ENCODE assay signal across 9 mouse cellular contexts in genomic region chr12:8923125-8923410, GRCm38 (mm10). TPM values are rescaled to one million over a fixed set of nuclear protein-coding genes. Genes with fewer than 3 reads are reported as not detected.
A peak's percentile ranks its signal among the peaks of the same experiment; 100 is the strongest.
DNase-seq lines count a peak whose midpoint lies in the region; ATAC-seq lines count a peak whose summit lies in the region.
"Had no signal": no experiment of that assay in that cellular context is flagged by ENCODE, and none has a peak within 500 bp of the region (broad histone marks: within the 10 kb centered on the region; RNA-seq: fewer than 3 reads in every experiment).

No protein-coding gene starts in this region.

- H3K4me2 ChIP-seq in limb, embryonic 13.5 days (replicated peaks) = peak overlapping the region; percentile 89

- H3K9ac ChIP-seq in limb, embryonic 13.5 days = peak overlapping the region; percentile 93

- no peaks in the 10 kb centered on the region for H3K9me3 ChIP-seq in megakaryocyte, embryonic 14.5 days
- no peaks in the 10 kb centered on the region for H3K9me3 ChIP-seq in limb, embryonic 13.5 days

- ATAC-seq in megakaryocyte, adult 5-6 weeks (ENCODE audit: poor library complexity, severe bottlenecking) = no peak
- no peak for ATAC-seq in limb, embryonic 13.5 days (ENCODE audit: low FRiP score, low read depth)

- H3K27ac ChIP-seq in limb, embryonic 13.5 days = peak overlapping the region; percentile 98

- peak overlapping the region; percentile 97 for H3K4me3 ChIP-seq in megakaryocyte, embryonic 14.5 days (replicated peaks)
- H3K4me3 ChIP-seq in limb, embryonic 13.5 days = peak overlapping the region; percentile 80

- 22% methylated on average over 5 of the region's 5 CpGs for WGBS in limb, embryonic 13.5 days

- H3K27me3 ChIP-seq in megakaryocyte, embryonic 14.5 days (replicated peaks) = no peaks in the 10 kb centered on the region
- H3K27me3 ChIP-seq in limb, embryonic 13.5 days = no peaks in the 10 kb centered on the region

- DNase-seq in cerebellum, adult 9-10 months = peak; percentile 66
- peak; percentile 55 for DNase-seq in heart, adult 8-10 months (ENCODE audit: low spot score)
- peak; percentile 23 for DNase-seq in neural tube, embryonic 10.5 days (ENCODE audit: extremely low spot score, low spot score)
- no peak for DNase-seq in thymus, postnatal 10 days (ENCODE audit: low spot score in 2 of 2)
- DNase-seq in adrenal gland, adult 8-10 months = no peak

- peaks cover 33% of the 10 kb centered on the region for H3K36me3 ChIP-seq in megakaryocyte, embryonic 14.5 days (replicated peaks; ENCODE audit: low read length)
- H3K36me3 ChIP-seq in limb, embryonic 13.5 days = peaks cover 23% of the 10 kb centered on the region

- peaks cover 66% of the 10 kb centered on the region for H3K4me1 ChIP-seq in megakaryocyte, embryonic 14.5 days
- peaks cover 47% of the 10 kb centered on the region for H3K4me1 ChIP-seq in limb, embryonic 13.5 days

RNA-seq across cellular contexts. Expression of gene Laptm4a, which starts 1.6 kb away (rescaled TPM):
- polyA plus RNA-seq in megakaryocyte, embryonic 14.5 days (2012; ENCODE audit: insufficient read depth, low replicate concordance) = 10.3 and 34.8 TPM in 2 replicates
- 121 and 132 TPM in 2 replicates for total RNA-seq in megakaryocyte, adult 5-6 weeks (2015)
- 192 and 195 TPM in 2 replicates for total RNA-seq in megakaryocyte, adult 5-6 weeks (2017)
- total RNA-seq in heart, adult 8-10 months (2022) = 100 to 1,000 TPM; 393 to 413 (median 400) TPM
- 391 and 410 TPM in 2 replicates for polyA plus RNA-seq in limb, embryonic 13.5 days (2015; fragmentation: Nextera tagmentation; extraction: Ambion mirVana)
- 100 to 1,000 TPM; 509 to 681 (median 626) TPM for total RNA-seq in adrenal gland, adult 8-10 months (2022)

RNA-seq across cellular contexts. Expression of gene Matn3, which starts 24.7 kb away (rescaled TPM):
- not detected in 2 replicates for polyA plus RNA-seq in megakaryocyte, embryonic 14.5 days (2012; ENCODE audit: insufficient read depth, low replicate concordance)
- not detected in 2 replicates for total RNA-seq in megakaryocyte, adult 5-6 weeks (2015)
- 0.12 TPM in 1 of 2 replicates, not detected in the other for total RNA-seq in megakaryocyte, adult 5-6 weeks (2017)
- not detected for total RNA-seq in heart, adult 8-10 months (2022)
- 31.5 and 36.3 TPM in 2 replicates for polyA plus RNA-seq in limb, embryonic 13.5 days (2015; fragmentation: Nextera tagmentation; extraction: Ambion mirVana)
- total RNA-seq in adrenal gland, adult 8-10 months (2022) = not detected
- total RNA-seq: neutrophil, adult 5-6 weeks had no signal

RNA-seq across cellular contexts. Expression of gene Wdr35, which starts 50.6 kb away (rescaled TPM):
- 0.08 TPM in 1 of 2 replicates, not detected in the other for polyA plus RNA-seq in megakaryocyte, embryonic 14.5 days (2012; ENCODE audit: insufficient read depth, low replicate concordance)
- 1.1 and 1.4 TPM in 2 replicates for total RNA-seq in megakaryocyte, adult 5-6 weeks (2015)
- 0.44 and 1.2 TPM in 2 replicates for total RNA-seq in megakaryocyte, adult 5-6 weeks (2017)
- 10 to 100 TPM; 10.8 to 12.8 (median 11.6) TPM for total RNA-seq in heart, adult 8-10 months (2022)
- 28.6 and 29.9 TPM in 2 replicates for polyA plus RNA-seq in limb, embryonic 13.5 days (2015; fragmentation: Nextera tagmentation; extraction: Ambion mirVana)
- total RNA-seq in adrenal gland, adult 8-10 months (2022) = 10 to 100 TPM; 15.6 to 30.8 (median 23.5) TPM

Comparison
In these comparisons a context has a peak if more than half of its experiments do, and no peak if none do; other contexts are left out.
1. DNase-seq: peak in cerebellum, adult 9-10 months (single experiment), heart, adult 8-10 months (single experiment) and neural tube, embryonic 10.5 days (single experiment); none in thymus, postnatal 10 days (0 of 2) and adrenal gland, adult 8-10 months (single experiment).
2. RNA of gene Wdr35, which starts 50.6 kb away (total RNA-seq): 15.6 to 30.8 TPM in adrenal gland, adult 8-10 months and 10.8 to 12.8 TPM in heart, adult 8-10 months; 0.44 to 1.4 TPM in megakaryocyte, adult 5-6 weeks; every median in the first group is over 4 times any median in the second.